Mouse (Mus musculus) megakaryocyte, embryonic 14.5 days (primary cell): Measurements from ENCODE around the gene Gm8011. TPM values are rescaled to one million over a fixed set of nuclear protein-coding genes. Genes with fewer than 3 reads are reported as not detected.
"Not testable (repeated sequence)": the region's sequence is repeated elsewhere in the genome, so short reads cannot be mapped to it uniquely, and the experiment has no call there.

ENCODE experiments used
- H3K27me3 ChIP-seq: replicated peaks from 2 replicates; pipeline ENCODE3; 2012; ENCODE audit warnings: inconsistent platforms
- H3K36me3 ChIP-seq: replicated peaks from 2 replicates; pipeline ENCODE3; 2012; ENCODE audit warnings: low read length, inconsistent platforms, mixed read lengths
- H3K4me1 ChIP-seq: 2 replicates; pipeline ENCODE4 v1.6.1; 2012; ENCODE audit warnings: inconsistent platforms
- H3K4me3 ChIP-seq: replicated peaks from 2 replicates; pipeline ENCODE3; 2012; ENCODE audit warnings: moderate library complexity, mild to moderate bottlenecking, inconsistent platforms
- H3K9me3 ChIP-seq: 2 replicates; pipeline ENCODE4 v1.6.1; 2012; ENCODE audit warnings: inconsistent platforms
- polyA plus RNA-seq: library from polyadenylated mRNA; stranded (reverse); fragments of >175 nt; gene quantifications from 2 replicates; pipeline ENCODE4 v1.2.3, GENCODE M21; 2012; ENCODE audit warnings: low replicate concordance; ENCODE audit not compliant: insufficient read depth

The Gm8011 gene
- polyA plus RNA-seq, result not detected in 2 replicates

- not testable (repeated sequence) for H3K4me3 ChIP-seq, H3K36me3 ChIP-seq, H3K4me1 ChIP-seq, H3K9me3 ChIP-seq, H3K27me3 ChIP-seq
These were observed at the start of gene Gm8011 for GRCm38 (mm10) chr14:42463581-42463980. Gene Gm8011, plus strand, starts transcription at chr14:42463881.

- not testable (repeated sequence) for H3K27me3 ChIP-seq, H3K36me3 ChIP-seq, H3K4me1 ChIP-seq, H3K9me3 ChIP-seq, H3K4me3 ChIP-seq
These were observed 24.1 kb upstream of the Gm8011 start, which contains the start of gene Gm8005 for GRCm38 (mm10) chr14:42439573-42439972. Gene Gm8005, minus strand, starts transcription at chr14:42439673.

GRCm38 (mm10) chr14:42502249-42502648, 38.6 kb downstream of the Gm8011 start, which contains the start of gene Gm8020:
Gene Gm8020, minus strand, starts transcription at chr14:42502349.
- not testable (repeated sequence) for H3K9me3 ChIP-seq, H3K4me3 ChIP-seq, H3K4me1 ChIP-seq, H3K36me3 ChIP-seq, H3K27me3 ChIP-seq

Other genes starting within 250 kb of the Gm8011 start
- gene Gm17026, start 203.8 kb upstream of the Gm8011 start, polyA plus RNA-seq, result not detected in 2 replicates
- not detected in 2 replicates for gene Gm9611, start 166.5 kb upstream of the Gm8011 start, polyA plus RNA-seq
- not detected in 2 replicates for gene Gm7995, start 153.7 kb upstream of the Gm8011 start, polyA plus RNA-seq
- gene Gm8005, start 24.2 kb upstream of the Gm8011 start, polyA plus RNA-seq, result not detected in 2 replicates
- gene Gm8020, start 38.5 kb downstream of the Gm8011 start, polyA plus RNA-seq, result not detected in 2 replicates
- not detected in 2 replicates for gene Gm8024, start 60.4 kb downstream of the Gm8011 start, polyA plus RNA-seq
- gene Gm17124, start 136.0 kb downstream of the Gm8011 start, polyA plus RNA-seq, result not detected in 2 replicates
- not detected in 2 replicates for gene Gm3633, start 178.0 kb downstream of the Gm8011 start, polyA plus RNA-seq
- gene Gm10378, start 192.1 kb downstream of the Gm8011 start, polyA plus RNA-seq, result not detected in 2 replicates